Mouse (Mus musculus): Measurements from ENCODE around the gene Cxcl14.

DNA sequence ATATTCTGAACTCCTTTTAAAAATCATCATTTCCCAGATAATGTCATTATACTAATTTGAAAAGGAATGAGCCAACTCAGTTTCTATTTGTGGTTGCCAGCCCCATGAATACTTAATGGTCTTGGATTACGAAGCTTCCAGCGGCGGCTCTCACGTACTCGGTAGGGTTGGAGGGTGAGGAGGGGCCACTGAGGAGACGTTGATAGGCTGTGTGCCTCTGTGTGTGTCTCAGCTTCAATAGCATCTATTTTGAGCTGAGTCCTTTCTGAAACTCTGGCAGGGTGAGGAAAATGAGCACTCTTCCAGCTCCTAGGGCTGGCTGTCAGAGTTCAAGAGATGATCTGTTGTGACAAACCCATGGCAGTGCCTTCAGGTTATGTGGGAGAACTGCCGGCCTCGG, 40.6 kb upstream of the Cxcl14 start:
- no peak for TF ChIP-seq FLI1 (IDR thresholded peaks at IDR 0.05; ENCODE audit: low read length)
- TF ChIP-seq GATA1 (IDR thresholded peaks at IDR 0.05; ENCODE audit: borderline replicate concordance, low read length): no peak
